Mouse (Mus musculus) liver, postnatal 0 days (tissue): ENCODE measurements around the gene Mypop.

Experiments used
- CTCF ChIP-seq: sonication (generic); IDR thresholded peaks from 2 replicates; pipeline ENCODE4 v1.5.1; 2016; ENCODE audit warnings: antibody characterized with exemption, low read depth
- EP300 ChIP-seq: IDR thresholded peaks from 2 replicates; pipeline ENCODE4 v1.6.1; 2016; ENCODE audit warnings: antibody characterized with exemption, low read depth, mild to moderate bottlenecking

DNA sequence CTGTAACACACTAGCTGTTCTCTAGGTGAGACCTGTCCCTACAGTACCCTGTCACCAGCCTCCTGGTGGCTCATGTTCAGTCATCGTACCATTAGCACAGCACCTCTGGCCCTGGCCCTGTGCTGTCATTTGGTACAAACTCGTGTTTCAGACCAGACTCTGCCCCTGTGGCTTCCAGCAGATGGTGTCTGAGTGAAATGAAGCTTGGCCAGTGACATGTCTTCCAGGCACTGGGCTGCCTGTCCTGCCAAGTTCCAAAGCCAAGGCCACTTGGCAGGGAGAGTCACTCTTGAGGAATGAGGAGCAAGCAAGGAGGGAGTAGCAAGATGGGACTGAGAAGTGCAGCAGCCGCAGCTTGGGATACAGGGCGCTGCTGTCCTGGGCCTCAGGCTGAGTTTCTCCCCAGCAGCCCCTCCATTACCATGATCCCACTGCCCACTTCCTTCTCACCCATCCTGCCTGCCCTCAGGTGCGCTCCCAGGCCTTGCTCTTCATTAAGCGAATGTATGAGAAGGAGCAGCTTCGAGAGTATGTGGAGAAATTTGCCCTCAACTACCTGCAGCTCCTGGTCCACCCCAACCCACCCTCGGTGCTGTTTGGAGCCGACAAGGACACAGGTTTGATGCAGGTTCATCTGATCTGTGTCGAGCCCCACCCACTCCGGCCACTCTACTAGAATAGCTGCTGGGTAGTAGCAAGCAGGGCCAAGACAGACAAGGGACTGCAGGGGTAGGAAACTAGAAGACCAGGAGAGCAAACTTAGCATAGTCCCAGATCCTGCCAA lies 55.4 kb downstream of the Mypop start:
- TF ChIP-seq CTCF (no peak), EP300 (no peak)
